Mouse (Mus musculus) neutrophil, adult 5-6 weeks (primary cell): Measurements from ENCODE around the gene Gm9008. TPM values are rescaled to one million over a fixed set of nuclear protein-coding genes. Genes with fewer than 3 reads are reported as not detected.
"Not testable (repeated sequence)": the region's sequence is repeated elsewhere in the genome, so short reads cannot be mapped to it uniquely, and the experiment has no call there.

Experiments
- ATAC-seq: fragments of 151-379, 151-347 bp; 2 replicates; pipeline ENCODE4 v1.8.0; 2017; ENCODE audit warnings: mild to moderate bottlenecking, moderate TSS enrichment; ENCODE audit not compliant: insufficient number of reproducible peaks, poor library complexity, low FRiP score, severe bottlenecking; ENCODE audit errors: extremely low read depth
- total RNA-seq: library from RNA; stranded (forward); fragments of 200-1000 nt; gene quantifications from 2 replicates; pipeline ENCODE4 v1.2.3, GENCODE M21; 2017

Gm9008 gene
- total RNA-seq: not detected in 2 replicates

DNA sequence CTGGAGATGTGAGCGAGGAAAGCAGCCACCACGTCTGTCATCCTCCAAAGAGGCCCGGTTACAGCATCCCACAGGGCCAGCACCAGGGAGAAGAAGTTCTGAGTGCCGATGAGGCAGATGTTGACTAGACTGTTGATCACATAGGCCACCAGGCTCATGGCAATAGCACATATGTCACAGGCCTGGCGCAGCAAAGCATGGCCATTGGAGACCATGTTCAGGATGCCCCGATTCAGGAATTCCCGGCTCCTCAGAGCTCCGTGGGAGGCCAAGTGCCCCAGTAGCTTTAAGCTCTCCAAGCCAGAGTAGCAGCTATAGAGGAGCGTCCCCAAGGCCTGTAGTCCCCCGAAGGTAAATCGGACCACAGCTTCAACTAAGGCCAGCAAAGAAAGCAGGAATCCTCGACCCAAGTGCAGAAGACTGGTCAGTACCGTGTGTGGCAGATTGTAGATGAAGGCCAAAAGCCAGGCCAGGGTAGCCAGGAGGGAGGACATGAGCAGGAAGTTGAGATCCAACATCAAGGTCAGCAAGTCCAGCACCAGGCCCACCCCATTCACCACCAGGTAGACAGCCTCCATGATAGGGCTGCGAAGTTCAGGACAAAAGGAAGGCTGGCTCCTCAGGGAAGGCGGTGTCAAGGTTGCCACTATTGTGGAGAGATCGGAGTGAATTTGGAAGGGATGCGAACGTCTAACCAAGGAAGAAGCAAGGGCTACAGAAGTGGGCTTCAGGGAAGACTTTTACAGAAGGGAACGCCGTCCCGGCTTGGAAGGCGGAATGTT, at the start of gene Gm9008:
TSS of gene Gm9008 (minus strand) at position 731 of the 782 bp plus-strand sequence.
- ATAC-seq: 0 out of 2 replicates have a peak, but pooled peaks have one; percentile 16

DNA sequence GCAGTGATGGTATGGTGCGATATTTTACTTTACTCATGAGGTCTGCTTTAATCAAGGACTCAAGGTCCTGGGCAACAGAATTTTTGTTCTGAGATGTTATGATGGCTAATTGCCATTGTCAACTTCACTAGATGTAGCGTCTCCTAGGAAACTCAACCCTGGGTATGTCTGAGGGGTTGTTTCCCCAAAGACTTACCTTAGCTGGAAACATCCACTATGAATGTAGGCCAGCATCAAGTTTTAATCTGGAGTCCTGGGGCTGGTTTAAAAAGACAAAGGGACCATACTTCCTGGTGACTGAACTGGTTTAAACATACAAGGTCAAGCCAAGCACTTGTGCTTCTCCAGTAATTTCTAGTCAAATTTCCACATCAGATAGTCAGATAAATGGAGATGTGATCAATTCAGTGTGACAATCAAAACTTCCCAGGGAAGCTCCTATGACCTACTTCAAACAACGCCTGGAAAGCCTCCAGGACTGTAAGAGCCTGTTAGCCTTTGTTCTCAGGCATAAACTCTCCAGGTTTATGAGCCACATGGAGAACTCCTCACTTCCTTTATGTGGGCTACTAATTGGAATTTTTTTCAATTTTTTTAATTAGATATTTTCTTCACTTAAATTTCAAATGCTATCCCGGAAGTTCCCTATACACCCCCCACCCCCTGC, 24.5 kb upstream of the Gm9008 start:
- no peak for ATAC-seq

DNA sequence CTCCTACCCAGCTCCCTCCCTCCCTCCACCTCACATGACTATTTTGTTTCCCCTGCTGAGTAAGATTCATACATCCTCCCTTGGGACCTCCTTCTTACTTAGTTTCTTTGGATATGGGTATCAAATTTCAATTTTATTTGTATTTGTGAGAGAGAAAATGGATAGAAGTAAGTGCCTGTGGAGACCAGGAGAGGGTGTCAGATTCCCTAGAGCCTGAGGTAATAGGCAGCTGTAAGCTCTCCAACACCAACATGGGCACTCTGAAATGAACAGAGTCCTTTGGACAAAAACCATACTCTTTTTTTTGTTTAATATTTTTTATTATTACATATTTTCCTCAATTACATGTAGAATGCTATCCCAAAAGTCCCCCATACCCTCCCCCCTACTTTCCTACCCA, 12.6 kb upstream of the Gm9008 start:
- no peak for ATAC-seq

DNA sequence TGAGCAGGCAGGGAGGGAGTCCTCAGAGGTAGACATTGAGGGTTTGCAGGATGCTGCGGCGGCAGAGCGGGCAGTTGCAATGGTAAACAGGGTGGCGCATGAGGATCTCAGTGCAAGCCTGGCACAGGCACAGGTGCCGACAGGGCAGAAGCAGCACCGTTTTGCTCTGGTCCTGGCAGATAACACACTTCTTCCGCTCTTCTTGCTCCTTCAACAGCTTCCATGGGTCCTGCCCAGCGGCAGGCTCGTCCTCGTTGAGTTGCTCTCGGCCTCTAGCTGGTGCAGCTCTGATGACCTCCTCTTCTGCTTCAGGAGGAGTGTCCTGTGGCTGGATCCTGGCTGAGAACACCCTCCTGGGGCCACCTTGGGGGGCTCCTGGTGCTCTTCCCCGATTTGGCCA, 1.2 kb downstream of the Gm9008 start:
- not testable (repeated sequence) for ATAC-seq

DNA sequence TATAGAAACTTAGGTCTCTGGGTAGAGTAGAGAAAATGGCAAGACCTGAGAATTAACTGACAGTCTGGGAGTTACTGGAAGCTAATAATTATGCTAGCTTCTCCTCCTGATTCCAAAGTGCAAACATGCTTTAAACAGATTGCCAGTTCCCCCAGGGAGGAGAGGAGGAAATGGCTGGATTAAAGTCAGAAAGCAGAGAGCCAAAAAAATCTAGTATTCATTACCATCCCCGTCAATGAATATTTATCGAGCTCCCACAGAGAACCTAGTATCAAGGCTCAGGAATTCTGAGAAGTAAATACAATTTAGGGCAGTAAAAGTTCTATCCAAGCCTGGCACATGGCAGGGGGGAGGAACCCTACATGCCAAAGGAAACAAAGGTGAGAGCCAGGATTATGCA, 29.4 kb downstream of the Gm9008 start:
- no peak for ATAC-seq
